Mouse (Mus musculus) embryonic facial prominence, embryonic 10.5 days (tissue): Measurements from ENCODE around the gene Wdr26. TPM values are rescaled to one million over a fixed set of nuclear protein-coding genes. Genes with fewer than 3 reads are reported as not detected.

Source experiments
- DNase-seq: peaks from one replicate; pipeline ENCODE4 v3.0.0-alpha.2; 2017; ENCODE audit warnings: low spot score
- H3K27ac ChIP-seq: fragments of 300-500 bp; sonication (generic); replicated peaks from 2 replicates; pipeline ENCODE4 v1.5.1; 2016; ENCODE audit warnings: mild to moderate bottlenecking
- H3K27me3 ChIP-seq: fragments of 300-500 bp; sonication (generic); replicated peaks from 2 replicates; pipeline ENCODE4 v1.6.1; 2016; ENCODE audit warnings: low read depth, mild to moderate bottlenecking; ENCODE audit not compliant: poor library complexity, severe bottlenecking
- H3K36me3 ChIP-seq: fragments of 300-500 bp; sonication (generic); replicated peaks from 2 replicates; pipeline ENCODE4 v1.6.1; 2016; ENCODE audit warnings: mild to moderate bottlenecking, moderate library complexity
- H3K4me1 ChIP-seq: fragments of 300-500 bp; sonication (generic); 2 replicates; pipeline ENCODE4 v1.6.1; 2016
- H3K4me3 ChIP-seq: fragments of 300-500 bp; sonication (generic); 2 replicates; pipeline ENCODE4 v1.5.1; 2016; ENCODE audit warnings: mild to moderate bottlenecking, moderate library complexity
- H3K9me3 ChIP-seq: fragments of 300-500 bp; sonication (generic); 2 replicates; pipeline ENCODE4 v1.6.1; 2016; ENCODE audit warnings: mild to moderate bottlenecking
- WGBS: fragments of 180-500 bp; shearing (Covaris S2); methylation state at CpG from one replicate; pipeline ENCODE4 v1.1.7; 2016; 5-methylcytosine and 5-hydroxymethylcytosine counted together
- polyA plus RNA-seq: library from polyadenylated mRNA; unstranded; fragments of >200 nt; fragmentation: Nextera tagmentation; extraction: Ambion mirVana; gene quantifications from 2 replicates; pipeline ENCODE4 v1.2.1, GENCODE M21; 2016

The Wdr26 gene
- polyA plus RNA-seq, 1 experiment from 2014 or later = 30.3 TPM

- H3K27me3 ChIP-seq = peaks cover 10% of the 10 kb centered on the region
- 80% methylated on average over 5 of the region's 5 CpGs for WGBS
- no peak overlapping the region for H3K4me3 ChIP-seq
- H3K27ac ChIP-seq = no peak overlapping the region
- peaks cover 21% of the 10 kb centered on the region for H3K4me1 ChIP-seq
- no peak for DNase-seq
- H3K36me3 ChIP-seq = no peaks in the 10 kb centered on the region
- H3K9me3 ChIP-seq = no peaks in the 10 kb centered on the region
Measured at GRCm38 (mm10) chr1:181251624-181252023, 39.8 kb upstream of the Wdr26 start.

- no peak overlapping the region for H3K27ac ChIP-seq
- no peaks in the 10 kb centered on the region for H3K36me3 ChIP-seq
- H3K9me3 ChIP-seq = no peaks in the 10 kb centered on the region
- DNase-seq = no peak
- H3K27me3 ChIP-seq = peaks cover 8% of the 10 kb centered on the region; the same call in 1 of the 2 replicates
- WGBS = 91% methylated on average over 8 of the region's 8 CpGs
- H3K4me3 ChIP-seq = no peak overlapping the region
- peaks cover 19% of the 10 kb centered on the region for H3K4me1 ChIP-seq
Measured at GRCm38 (mm10) chr1:181250961-181251360, 39.2 kb upstream of the Wdr26 start.

GRCm38 (mm10) chr1:181249537-181249936, 37.7 kb upstream of the Wdr26 start:
- Histone ChIP-seq H3K27ac (no peak overlapping the region), H3K9me3 (no peaks in the 10 kb centered on the region), H3K36me3 (no peaks in the 10 kb centered on the region), H3K4me1 (peaks cover 13% of the 10 kb centered on the region), H3K27me3 (no peaks in the 10 kb centered on the region), H3K4me3 (no peak overlapping the region)
- no peak for DNase-seq
- WGBS = 92% methylated on average over 6 of the region's 6 CpGs

- H3K27ac ChIP-seq = no peak overlapping the region; the same call in 1 of the 2 replicates
- H3K4me1 ChIP-seq = peaks cover 7% of the 10 kb centered on the region
- H3K9me3 ChIP-seq = no peaks in the 10 kb centered on the region
- H3K27me3 ChIP-seq = no peaks in the 10 kb centered on the region
- 82% methylated on average over 3 of the region's 3 CpGs for WGBS
- no peak for DNase-seq
- no peak overlapping the region for H3K4me3 ChIP-seq
- no peaks in the 10 kb centered on the region for H3K36me3 ChIP-seq
Measured at GRCm38 (mm10) chr1:181247175-181247574, 35.4 kb upstream of the Wdr26 start.

GRCm38 (mm10) chr1:181246487-181247138, 34.8 kb upstream of the Wdr26 start:
- no peak for DNase-seq
- Histone ChIP-seq H3K27ac (no peak overlapping the region; the same call in 1 of the 2 replicates), H3K36me3 (no peaks in the 10 kb centered on the region), H3K27me3 (no peaks in the 10 kb centered on the region), H3K4me1 (peaks cover 7% of the 10 kb centered on the region), H3K9me3 (no peaks in the 10 kb centered on the region), H3K4me3 (no peak overlapping the region)
- WGBS = 53% methylated on average over 7 of the region's 7 CpGs

GRCm38 (mm10) chr1:181245554-181246486, 34.0 kb upstream of the Wdr26 start:
- H3K27ac ChIP-seq = no peak overlapping the region
- 78% methylated on average over 11 of the region's 11 CpGs for whole genome bisulfite sequencing

GRCm38 (mm10) chr1:181245067-181245466, 33.3 kb upstream of the Wdr26 start:
- Histone ChIP-seq H3K36me3 (no peaks in the 10 kb centered on the region), H3K27me3 (no peaks in the 10 kb centered on the region), H3K4me3 (no peak overlapping the region), H3K9me3 (no peaks in the 10 kb centered on the region), H3K27ac (no peak overlapping the region), H3K4me1 (peaks cover 7% of the 10 kb centered on the region)
- no peak for DNase-seq
- WGBS = 92% methylated on average over 2 of the region's 2 CpGs

More at GRCm38 (mm10) chr1:181245554-181246486, 34.0 kb upstream of the Wdr26 start:
- Histone ChIP-seq H3K27me3 (no peaks in the 10 kb centered on the region), H3K36me3 (no peaks in the 10 kb centered on the region), H3K4me3 (no peak overlapping the region), H3K4me1 (peaks cover 7% of the 10 kb centered on the region), H3K9me3 (no peaks in the 10 kb centered on the region)
- no peak for DNase-seq

GRCm38 (mm10) chr1:181241185-181241584, 29.4 kb upstream of the Wdr26 start:
- 95% methylated on average over 3 of the region's 3 CpGs for WGBS
- Histone ChIP-seq H3K9me3 (no peaks in the 10 kb centered on the region), H3K4me1 (peaks cover 4% of the 10 kb centered on the region), H3K27me3 (no peaks in the 10 kb centered on the region), H3K27ac (no peak overlapping the region), H3K4me3 (no peak overlapping the region), H3K36me3 (no peaks in the 10 kb centered on the region)
- DNase-seq = no peak

- H3K4me3 ChIP-seq = no peak overlapping the region
- H3K27me3 ChIP-seq = no peaks in the 10 kb centered on the region
- DNase-seq = no peak
- 70% methylated on average over 5 of the region's 5 CpGs for WGBS
- H3K27ac ChIP-seq = no peak overlapping the region
- H3K9me3 ChIP-seq = no peaks in the 10 kb centered on the region
- no peaks in the 10 kb centered on the region for H3K36me3 ChIP-seq
- H3K4me1 ChIP-seq = peaks cover 10% of the 10 kb centered on the region
Measured at GRCm38 (mm10) chr1:181237332-181237731, 25.5 kb upstream of the Wdr26 start.

GRCm38 (mm10) chr1:181234326-181235035, 22.7 kb upstream of the Wdr26 start:
- DNase-seq = peak; percentile 37
- WGBS = 65% methylated on average over 8 of the region's 8 CpGs
- Histone ChIP-seq H3K27ac (peak overlapping the region; percentile 69), H3K9me3 (no peaks in the 10 kb centered on the region), H3K27me3 (no peaks in the 10 kb centered on the region), H3K4me1 (peaks cover 22% of the 10 kb centered on the region), H3K4me3 (no peak overlapping the region), H3K36me3 (no peaks in the 10 kb centered on the region)

- peak overlapping the region; percentile 69; the same call in 1 of the 2 replicates for H3K27ac ChIP-seq
- H3K27me3 ChIP-seq = no peaks in the 10 kb centered on the region
- no peaks in the 10 kb centered on the region for H3K9me3 ChIP-seq
- H3K36me3 ChIP-seq = no peaks in the 10 kb centered on the region
- DNase-seq = no peak
- no peak overlapping the region for H3K4me3 ChIP-seq
- 86% methylated on average over 6 of the region's 6 CpGs for WGBS
- H3K4me1 ChIP-seq = peaks cover 22% of the 10 kb centered on the region
Measured at GRCm38 (mm10) chr1:181233734-181234133, 21.9 kb upstream of the Wdr26 start.

- 21% methylated on average over 8 of the region's 8 CpGs for WGBS
- Histone ChIP-seq H3K27ac (peak overlapping the region; percentile 67), H3K9me3 (no peaks in the 10 kb centered on the region), H3K4me1 (peaks cover 22% of the 10 kb centered on the region), H3K36me3 (no peaks in the 10 kb centered on the region), H3K4me3 (no peak overlapping the region), H3K27me3 (no peaks in the 10 kb centered on the region)
- DNase-seq = peak; percentile 74
Measured at GRCm38 (mm10) chr1:181232307-181233027, 20.7 kb upstream of the Wdr26 start.
